Mouse (Mus musculus): ENCODE measurements around the gene Hcrtr1. TPM values are rescaled to one million over a fixed set of nuclear protein-coding genes. Genes with fewer than 3 reads are reported as not detected.
A peak's percentile ranks its signal among the peaks of the same experiment; 100 is the strongest.

Gene Hcrtr1
- polyA plus RNA-seq, 1 experiment from 2014 or later, result 1.7 TPM

GRCm38 (mm10) chr4:130112732-130113131 lies 26.4 kb downstream of the Hcrtr1 start:
- Histone ChIP-seq H3K9me3 (ENCODE audit: control insufficient read depth, low read length) (no peaks in the 10 kb centered on the region), H3K36me3 (replicated peaks; ENCODE audit: control insufficient read depth, insufficient read depth) (peaks cover 8% of the 10 kb centered on the region; the same call in 1 of the 2 replicates), H3K4me3 (replicated peaks; ENCODE audit: low read length) (no peak overlapping the region), H3K27ac (no peak overlapping the region), H3K4me2 (replicated peaks) (no peak overlapping the region), H3K4me1 (replicated peaks; ENCODE audit: control insufficient read depth, insufficient read depth, low read length) (peaks cover 11% of the 10 kb centered on the region; the same call in 1 of the 2 replicates), H3K27me3 (ENCODE audit: control insufficient read depth, insufficient read depth, low read length) (no peaks in the 10 kb centered on the region), H3K9ac (no peak overlapping the region)
- no peak for ATAC-seq (ENCODE audit: low FRiP score)
- no peak for DNase-seq (ENCODE audit: low spot score)
- WGBS, result 97% methylated on average over 1 of the region's 1 CpGs

GRCm38 (mm10) chr4:130112299-130112698 lies 26.9 kb downstream of the Hcrtr1 start:
- H3K27me3 ChIP-seq (ENCODE audit: control insufficient read depth, insufficient read depth, low read length), result no peaks in the 10 kb centered on the region
- 87% methylated on average over 7 of the region's 7 CpGs for WGBS
- H3K36me3 ChIP-seq (replicated peaks; ENCODE audit: control insufficient read depth, insufficient read depth), result peaks cover 8% of the 10 kb centered on the region; the same call in 1 of the 2 replicates
- H3K4me2 ChIP-seq (replicated peaks), result no peak overlapping the region
- no peak overlapping the region for H3K27ac ChIP-seq
- peaks cover 11% of the 10 kb centered on the region; the same call in 1 of the 2 replicates for H3K4me1 ChIP-seq (replicated peaks; ENCODE audit: control insufficient read depth, insufficient read depth, low read length)
- DNase-seq (ENCODE audit: low spot score) (no peak), ATAC-seq (ENCODE audit: low FRiP score) (no peak)
- no peaks in the 10 kb centered on the region for H3K9me3 ChIP-seq (ENCODE audit: control insufficient read depth, low read length)
- H3K4me3 ChIP-seq (replicated peaks; ENCODE audit: low read length), result no peak overlapping the region
- no peak overlapping the region for H3K9ac ChIP-seq

- WGBS, result 90% methylated on average over 7 of the region's 7 CpGs
- H3K9ac ChIP-seq, result no peak overlapping the region
- ATAC-seq (ENCODE audit: low FRiP score) (no peak), DNase-seq (ENCODE audit: low spot score) (no peak)
- H3K27ac ChIP-seq, result no peak overlapping the region
- H3K27me3 ChIP-seq (ENCODE audit: control insufficient read depth, insufficient read depth, low read length), result no peaks in the 10 kb centered on the region
- H3K36me3 ChIP-seq (replicated peaks; ENCODE audit: control insufficient read depth, insufficient read depth), result no peaks in the 10 kb centered on the region
- no peaks in the 10 kb centered on the region for H3K9me3 ChIP-seq (ENCODE audit: control insufficient read depth, low read length)
- no peak overlapping the region for H3K4me3 ChIP-seq (replicated peaks; ENCODE audit: low read length)
- peaks cover 16% of the 10 kb centered on the region; the same call in 1 of the 2 replicates for H3K4me1 ChIP-seq (replicated peaks; ENCODE audit: control insufficient read depth, insufficient read depth, low read length)
- no peak overlapping the region for H3K4me2 ChIP-seq (replicated peaks)
Observed at GRCm38 (mm10) chr4:130110091-130110490, 29.1 kb downstream of the Hcrtr1 start.

GRCm38 (mm10) chr4:130109666-130110065 lies 29.5 kb downstream of the Hcrtr1 start:
- ATAC-seq (ENCODE audit: low FRiP score), result no peak
- Histone ChIP-seq H3K4me1 (replicated peaks; ENCODE audit: control insufficient read depth, insufficient read depth, low read length) (peaks cover 16% of the 10 kb centered on the region; the same call in 1 of the 2 replicates), H3K9ac (no peak overlapping the region), H3K4me2 (replicated peaks) (no peak overlapping the region), H3K27me3 (ENCODE audit: control insufficient read depth, insufficient read depth, low read length) (no peaks in the 10 kb centered on the region; the same call in 1 of the 2 replicates), H3K9me3 (ENCODE audit: control insufficient read depth, low read length) (no peaks in the 10 kb centered on the region), H3K36me3 (replicated peaks; ENCODE audit: control insufficient read depth, insufficient read depth) (no peaks in the 10 kb centered on the region), H3K27ac (no peak overlapping the region), H3K4me3 (replicated peaks; ENCODE audit: low read length) (no peak overlapping the region)
- 92% methylated on average over 9 of the region's 9 CpGs for WGBS
- no peak for DNase-seq (ENCODE audit: low spot score)

GRCm38 (mm10) chr4:130108929-130109328 lies 30.2 kb downstream of the Hcrtr1 start:
- Histone ChIP-seq H3K27me3 (ENCODE audit: control insufficient read depth, insufficient read depth, low read length) (no peaks in the 10 kb centered on the region; the same call in 1 of the 2 replicates), H3K4me3 (replicated peaks; ENCODE audit: low read length) (no peak overlapping the region), H3K9me3 (ENCODE audit: control insufficient read depth, low read length) (no peaks in the 10 kb centered on the region), H3K36me3 (replicated peaks; ENCODE audit: control insufficient read depth, insufficient read depth) (no peaks in the 10 kb centered on the region), H3K4me1 (replicated peaks; ENCODE audit: control insufficient read depth, insufficient read depth, low read length) (peaks cover 16% of the 10 kb centered on the region; the same call in 1 of the 2 replicates), H3K4me2 (replicated peaks) (no peak overlapping the region), H3K9ac (no peak overlapping the region), H3K27ac (no peak overlapping the region)
- no peak for ATAC-seq (ENCODE audit: low FRiP score)
- DNase-seq (ENCODE audit: low spot score), result no peak
- 84% methylated on average over 3 of the region's 3 CpGs for WGBS

GRCm38 (mm10) chr4:130107444-130108131 lies 31.6 kb downstream of the Hcrtr1 start:
- H3K9me3 ChIP-seq (ENCODE audit: control insufficient read depth, low read length), result no peaks in the 10 kb centered on the region
- H3K9ac ChIP-seq, result peak overlapping the region; percentile 69
- peak overlapping the region; percentile 72 for H3K4me2 ChIP-seq (replicated peaks)
- DNase-seq (ENCODE audit: low spot score) (peak; percentile 100), ATAC-seq (ENCODE audit: low FRiP score) (peak; percentile 95)
- 2% methylated on average over 39 of the region's 39 CpGs for WGBS
- peaks cover 16% of the 10 kb centered on the region; the same call in 1 of the 2 replicates for H3K4me1 ChIP-seq (replicated peaks; ENCODE audit: control insufficient read depth, insufficient read depth, low read length)
- peak overlapping the region; percentile 70 for H3K27ac ChIP-seq
- H3K27me3 ChIP-seq (ENCODE audit: control insufficient read depth, insufficient read depth, low read length), result no peaks in the 10 kb centered on the region; the same call in 1 of the 2 replicates
- H3K4me3 ChIP-seq (replicated peaks; ENCODE audit: low read length), result peak overlapping the region; percentile 67
- no peaks in the 10 kb centered on the region for H3K36me3 ChIP-seq (replicated peaks; ENCODE audit: control insufficient read depth, insufficient read depth)

- DNase-seq (ENCODE audit: low spot score), result no peak
- Histone ChIP-seq H3K4me1 (replicated peaks; ENCODE audit: control insufficient read depth, insufficient read depth, low read length) (peaks cover 16% of the 10 kb centered on the region; the same call in 1 of the 2 replicates), H3K36me3 (replicated peaks; ENCODE audit: control insufficient read depth, insufficient read depth) (no peaks in the 10 kb centered on the region), H3K9me3 (ENCODE audit: control insufficient read depth, low read length) (no peaks in the 10 kb centered on the region), H3K4me3 (replicated peaks; ENCODE audit: low read length) (peak overlapping the region; percentile 67), H3K9ac (peak overlapping the region; percentile 69; the same call in 1 of the 2 replicates), H3K4me2 (replicated peaks) (peak overlapping the region; percentile 72), H3K27me3 (ENCODE audit: control insufficient read depth, insufficient read depth, low read length) (no peaks in the 10 kb centered on the region; the same call in 1 of the 2 replicates), H3K27ac (peak overlapping the region; percentile 70)
- WGBS, result 12% methylated on average over 14 of the region's 14 CpGs
- ATAC-seq (ENCODE audit: low FRiP score), result peak; percentile 68
Observed at GRCm38 (mm10) chr4:130107065-130107443, 32.1 kb downstream of the Hcrtr1 start.

GRCm38 (mm10) chr4:130104584-130104983 lies 34.6 kb downstream of the Hcrtr1 start:
- WGBS, result 87% methylated on average over 4 of the region's 4 CpGs
- H3K36me3 ChIP-seq (replicated peaks; ENCODE audit: control insufficient read depth, insufficient read depth), result no peaks in the 10 kb centered on the region
- H3K27me3 ChIP-seq (ENCODE audit: control insufficient read depth, insufficient read depth, low read length), result no peaks in the 10 kb centered on the region; the same call in 1 of the 2 replicates
- no peak overlapping the region for H3K4me2 ChIP-seq (replicated peaks)
- ATAC-seq (ENCODE audit: low FRiP score), result no peak
- no peak overlapping the region for H3K4me3 ChIP-seq (replicated peaks; ENCODE audit: low read length)
- H3K9me3 ChIP-seq (ENCODE audit: control insufficient read depth, low read length), result no peaks in the 10 kb centered on the region
- DNase-seq (ENCODE audit: low spot score), result no peak
- no peak overlapping the region for H3K27ac ChIP-seq
- no peak overlapping the region for H3K9ac ChIP-seq
- peaks cover 16% of the 10 kb centered on the region; the same call in 1 of the 2 replicates for H3K4me1 ChIP-seq (replicated peaks; ENCODE audit: control insufficient read depth, insufficient read depth, low read length)

GRCm38 (mm10) chr4:130103632-130104031 lies 35.5 kb downstream of the Hcrtr1 start:
- DNase-seq (ENCODE audit: low spot score) (no peak), ATAC-seq (ENCODE audit: low FRiP score) (no peak)
- Histone ChIP-seq H3K4me1 (replicated peaks; ENCODE audit: control insufficient read depth, insufficient read depth, low read length) (peaks cover 13% of the 10 kb centered on the region; the same call in 1 of the 2 replicates), H3K36me3 (replicated peaks; ENCODE audit: control insufficient read depth, insufficient read depth) (no peaks in the 10 kb centered on the region), H3K4me3 (replicated peaks; ENCODE audit: low read length) (no peak overlapping the region), H3K4me2 (replicated peaks) (no peak overlapping the region), H3K9ac (no peak overlapping the region), H3K9me3 (ENCODE audit: control insufficient read depth, low read length) (no peaks in the 10 kb centered on the region), H3K27me3 (ENCODE audit: control insufficient read depth, insufficient read depth, low read length) (no peaks in the 10 kb centered on the region; the same call in 1 of the 2 replicates), H3K27ac (no peak overlapping the region)
- 82% methylated on average over 12 of the region's 12 CpGs for WGBS

All from hindbrain, embryonic 14.5 days (tissue).